Mouse (Mus musculus) limb, embryonic 14.5 days (tissue): ENCODE measurements around the gene Hoxc8. TPM values are rescaled to one million over a fixed set of nuclear protein-coding genes. Genes with fewer than 3 reads are reported as not detected.

ENCODE experiments used
- ATAC-seq: fragments of 200-750 bp; cut with Nextera tagmentation; 2 replicates; pipeline ENCODE4 v1.8.0; 2017; ENCODE audit warnings: low read depth, moderate number of reproducible peaks, moderate TSS enrichment; ENCODE audit not compliant: low FRiP score
- DNase-seq: peaks from one replicate; pipeline ENCODE4 v3.0.0-alpha.2; 2015; ENCODE audit warnings: low spot score
- H3K27ac ChIP-seq: fragments of 300-500 bp; sonication (generic); replicated peaks from 2 replicates; pipeline ENCODE4 v1.5.1; 2014; ENCODE audit warnings: low read depth, mild to moderate bottlenecking, low read length, moderate library complexity, mixed read lengths
- H3K27me3 ChIP-seq: fragments of 300-500 bp; sonication (generic); 2 replicates; pipeline ENCODE4 v1.6.1; 2014; ENCODE audit warnings: low read length, mixed read lengths; ENCODE audit not compliant: control insufficient read depth, insufficient read depth
- H3K36me3 ChIP-seq: fragments of 300-500 bp; sonication (generic); 2 replicates; pipeline ENCODE4 v1.6.1; 2014; ENCODE audit warnings: mild to moderate bottlenecking, low read length, moderate library complexity, mixed read lengths; ENCODE audit not compliant: control insufficient read depth, insufficient read depth
- H3K4me1 ChIP-seq: fragments of 300-500 bp; sonication (generic); 2 replicates; pipeline ENCODE4 v1.6.1; 2014; ENCODE audit warnings: antibody characterized with exemption, low read length, mixed read lengths; ENCODE audit not compliant: control insufficient read depth, insufficient read depth
- H3K4me2 ChIP-seq: fragments of 300-500 bp; sonication (generic); replicated peaks from 2 replicates; pipeline ENCODE4 v1.6.1; 2014; ENCODE audit warnings: low read depth, mild to moderate bottlenecking, low read length, moderate library complexity; ENCODE audit not compliant: severe bottlenecking
- H3K4me3 ChIP-seq: fragments of 300-500 bp; sonication (generic); replicated peaks from 2 replicates; pipeline ENCODE4 v1.5.1; 2014; ENCODE audit warnings: low read length
- H3K9ac ChIP-seq: fragments of 300-500 bp; sonication (generic); 2 replicates; pipeline ENCODE4 v1.6.1; 2014; ENCODE audit warnings: mild to moderate bottlenecking, low read depth, low read length, moderate library complexity; ENCODE audit not compliant: severe bottlenecking
- H3K9me3 ChIP-seq: fragments of 300-500 bp; sonication (generic); 2 replicates; pipeline ENCODE4 v1.6.1; 2016; ENCODE audit warnings: low read length; ENCODE audit not compliant: control insufficient read depth
- POLR2A ChIP-seq: fragments of 200-500 bp; IDR thresholded peaks from 2 replicates; pipeline ENCODE4 v1.8.0; 2012; ENCODE audit warnings: inconsistent platforms, mild to moderate bottlenecking, moderate library complexity, borderline replicate concordance; ENCODE audit not compliant: insufficient read depth, insufficient read length; ENCODE audit errors: extremely low read depth
- WGBS: fragments of 180-500 bp; shearing (Covaris S2); extraction: QIAGEN DNeasy Blood & Tissue Kit; methylation state at CpG from one replicate; pipeline ENCODE4 v1.1.7; 2014; 5-methylcytosine and 5-hydroxymethylcytosine counted together
- polyA plus RNA-seq, 2 experiments: library from polyadenylated mRNA; depleted of rRNA in 1 of 2; stranded (reverse) in 1 of 2; unstranded in 1 of 2; fragments of >200 nt; fragmentation: Nextera tagmentation in 1 of 2; extraction: Ambion mirVana in 1 of 2; gene quantifications; 2 replicates each; pipeline versions ENCODE4 v1.2.1 to v1.2.3; 2012 to 2014

Hoxc8 gene
- polyA plus RNA-seq, 2 experiments = 1.9 to 3.9 TPM

DNA sequence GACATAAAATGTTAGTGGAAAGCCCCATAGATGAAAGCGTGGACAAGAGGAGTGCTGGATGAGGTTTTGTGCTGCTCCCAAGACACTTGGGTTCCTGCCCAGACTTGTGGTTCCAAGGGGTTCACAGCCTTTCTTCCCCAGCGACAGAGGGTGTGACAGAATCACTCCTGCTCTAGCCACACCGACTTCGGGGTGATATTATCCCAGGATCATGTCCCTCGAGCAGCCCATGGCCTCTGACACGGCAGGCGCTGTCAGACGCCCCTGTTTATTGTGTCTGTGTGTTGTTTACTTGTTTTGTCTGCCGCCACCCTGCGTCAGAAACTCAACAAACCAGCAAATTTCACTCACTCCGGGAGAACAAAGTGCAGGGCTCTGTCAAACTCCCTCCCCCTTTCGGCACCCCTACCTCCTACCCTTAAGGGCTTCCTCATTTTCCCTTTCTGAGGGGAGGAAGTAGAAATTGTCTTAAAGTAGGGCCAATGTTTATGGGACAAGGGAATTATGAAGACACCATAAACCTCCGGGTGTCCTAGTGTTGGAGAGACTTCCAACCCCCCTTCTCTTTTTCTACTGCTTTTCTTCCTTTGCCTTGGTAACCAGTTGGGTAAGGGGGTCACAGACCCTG, 12.5 kb downstream of the Hoxc8 start:
- H3K9ac ChIP-seq = no peak overlapping the region
- ATAC-seq (no peak), DNase-seq (no peak)
- TF ChIP-seq POLR2A = no peak
- no peak overlapping the region for H3K4me3 ChIP-seq
- no peaks in the 10 kb centered on the region for H3K36me3 ChIP-seq
- 15% methylated on average over 13 of the region's 13 CpGs for WGBS
- H3K27ac ChIP-seq = no peak overlapping the region
- H3K4me1 ChIP-seq = peaks cover 21% of the 10 kb centered on the region
- no peaks in the 10 kb centered on the region for H3K9me3 ChIP-seq
- H3K4me2 ChIP-seq = no peak overlapping the region; the same call in 1 of the 2 replicates
- peaks cover 97% of the 10 kb centered on the region for H3K27me3 ChIP-seq

- DNase-seq = no peak
- peaks cover 6% of the 10 kb centered on the region; the same call in 1 of the 2 replicates for H3K4me1 ChIP-seq
Measured at GRCm38 (mm10) chr15:103005308-103005707, 14.9 kb downstream of the Hoxc8 start.

DNA sequence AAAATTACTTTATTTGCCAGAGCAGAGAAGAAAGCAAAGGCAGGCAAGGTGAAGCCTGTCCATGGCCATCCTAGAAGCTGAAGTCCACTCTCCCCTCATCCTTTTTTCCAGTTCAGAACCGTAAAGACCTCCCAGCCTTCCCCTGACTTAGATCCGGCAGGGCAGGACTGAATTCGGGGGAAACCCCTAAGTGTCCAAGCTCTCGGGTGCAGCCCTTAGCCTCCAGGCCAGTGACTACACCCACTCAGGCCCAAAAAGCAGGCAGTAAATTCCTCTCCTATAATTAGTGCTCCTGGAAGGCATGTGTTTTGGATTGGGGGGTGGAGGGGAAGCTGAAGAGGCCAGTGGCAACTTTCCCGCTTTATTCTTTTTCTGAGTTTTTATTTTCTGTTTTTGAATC, 15.4 kb downstream of the Hoxc8 start:
- ATAC-seq (no peak), DNase-seq (no peak)
- Histone ChIP-seq H3K36me3 (no peaks in the 10 kb centered on the region), H3K9ac (no peak overlapping the region), H3K9me3 (no peaks in the 10 kb centered on the region), H3K27ac (no peak overlapping the region), H3K4me2 (peak overlapping the region; percentile 2), H3K4me3 (no peak overlapping the region), H3K4me1 (peaks cover 6% of the 10 kb centered on the region; the same call in 1 of the 2 replicates), H3K27me3 (peaks cover 97% of the 10 kb centered on the region)
- TF ChIP-seq POLR2A = no peak
- WGBS = 11% methylated on average over 5 of the region's 5 CpGs

More at GRCm38 (mm10) chr15:103005308-103005707, 14.9 kb downstream of the Hoxc8 start:
- 2% methylated on average over 17 of the region's 17 CpGs for WGBS
- Histone ChIP-seq H3K9me3 (no peaks in the 10 kb centered on the region), H3K4me2 (peak overlapping the region; percentile 2; the same call in 1 of the 2 replicates), H3K9ac (no peak overlapping the region), H3K36me3 (no peaks in the 10 kb centered on the region), H3K4me3 (no peak overlapping the region), H3K27ac (no peak overlapping the region), H3K27me3 (peaks cover 97% of the 10 kb centered on the region)
- ATAC-seq = peak; percentile 45; the same call in 1 of the 2 replicates
- no peak for TF ChIP-seq POLR2A

DNA sequence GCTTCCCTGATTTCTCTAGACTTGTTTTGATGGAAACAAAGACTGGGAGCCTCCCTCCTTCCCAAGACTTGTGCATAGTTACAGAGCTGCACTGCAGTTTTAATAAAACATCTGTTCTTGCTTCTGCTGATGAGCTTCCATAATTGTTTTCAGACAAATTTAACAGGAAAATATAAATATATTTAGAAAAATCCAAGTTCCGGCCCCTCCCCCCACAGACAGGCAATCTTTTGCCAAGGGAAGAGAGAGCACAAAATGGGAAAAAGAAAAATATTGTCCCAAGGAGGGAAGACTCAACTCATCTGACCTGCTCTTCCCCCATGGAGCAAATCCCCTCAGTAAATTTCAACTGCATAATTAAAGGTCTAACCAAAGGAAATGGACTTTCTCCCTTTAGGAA, 15.9 kb downstream of the Hoxc8 start:
- Histone ChIP-seq H3K9ac (no peak overlapping the region), H3K27ac (no peak overlapping the region), H3K4me1 (peaks cover 4% of the 10 kb centered on the region; the same call in 1 of the 2 replicates), H3K27me3 (peaks cover 97% of the 10 kb centered on the region), H3K4me2 (peak overlapping the region; percentile 2; the same call in 1 of the 2 replicates), H3K9me3 (no peaks in the 10 kb centered on the region), H3K36me3 (no peaks in the 10 kb centered on the region), H3K4me3 (no peak overlapping the region)
- no peak for TF ChIP-seq POLR2A
- 14% methylated on average over 1 of the region's 1 CpGs for WGBS
- DNase-seq (no peak), ATAC-seq (no peak)

- WGBS = 2% methylated on average over 27 of the region's 27 CpGs
- H3K27ac ChIP-seq = no peak overlapping the region
- H3K9me3 ChIP-seq = no peaks in the 10 kb centered on the region
- H3K4me3 ChIP-seq = peak overlapping the region; percentile 21
- H3K4me1 ChIP-seq = peaks cover 4% of the 10 kb centered on the region; the same call in 1 of the 2 replicates
- DNase-seq = no peak
- TF ChIP-seq POLR2A = no peak
- peaks cover 97% of the 10 kb centered on the region for H3K27me3 ChIP-seq
- H3K4me2 ChIP-seq = peak overlapping the region; percentile 33
- no peaks in the 10 kb centered on the region for H3K36me3 ChIP-seq
- no peak for ATAC-seq
- H3K9ac ChIP-seq = peak overlapping the region; percentile 25; the same call in 1 of the 2 replicates
Measured at GRCm38 (mm10) chr15:103009265-103010111, 19.1 kb downstream of the Hoxc8 start.
